Mouse (Mus musculus) adrenal gland, postnatal 4 days (tissue): ENCODE data around the gene Cadm4. TPM values are rescaled to one million over a fixed set of nuclear protein-coding genes. Genes with fewer than 3 reads are reported as not detected.

Source experiments
- DNase-seq, 2 experiments: peaks; one replicate each; pipeline ENCODE4 v3.0.0; 2021 to 2022; ENCODE audit warnings: low spot score in 2 of 2, mixed read lengths in 2 of 2
- long read RNA-seq, 2 experiments: library from polyadenylated mRNA; stranded (forward); transcript quantifications; one replicate each; pipeline ENCODE4 v2.0.0; 2021
- total RNA-seq, 2 experiments: library from RNA; stranded (reverse); gene quantifications; 2 replicates each; pipeline ENCODE4 v1.2.3; 2021

Gene Cadm4
- 10 to 100 TPM; 12.6 to 17.7 TPM for total RNA-seq
- long read RNA-seq, experiment 1, partial matches to known transcripts, result 0 of 3 reads
- long read RNA-seq, experiment 1, other reads (novel, unspliced or antisense), result 3 of 3 reads
- long read RNA-seq, experiment 2, transcript Cadm4-201 (9 exons, 2,161 nt), result major isoform, 9 of 14 reads
- long read RNA-seq, experiment 2, partial matches to known transcripts, result 1 of 14 reads
- long read RNA-seq, experiment 2, other reads (novel, unspliced or antisense), result 4 of 14 reads

GRCm38 (mm10) chr7:24481474-24482207, at the start of gene Cadm4:
TSS of gene Cadm4 (plus strand) at chr7:24482023.
- peak; percentile 65 to 68 for DNase-seq

GRCm38 (mm10) chr7:24435305-24435704, 46.5 kb upstream of the Cadm4 start:
- no peak for DNase-seq

GRCm38 (mm10) chr7:24437981-24438380, 43.8 kb upstream of the Cadm4 start:
- DNase-seq, result no peak

GRCm38 (mm10) chr7:24439191-24439590, 42.6 kb upstream of the Cadm4 start:
- no peak for DNase-seq

GRCm38 (mm10) chr7:24439891-24440290, 41.9 kb upstream of the Cadm4 start:
- DNase-seq, result no peak

GRCm38 (mm10) chr7:24441785-24442184, 40.0 kb upstream of the Cadm4 start:
- DNase-seq, result peak in 1 of 2 experiments; percentile 50

- DNase-seq, result no peak
These were observed 39.5 kb upstream of the Cadm4 start for GRCm38 (mm10) chr7:24442313-24442712.

- DNase-seq, result no peak
These were observed 36.4 kb upstream of the Cadm4 start for GRCm38 (mm10) chr7:24445266-24445926.

- no peak for DNase-seq
These were observed 35.0 kb upstream of the Cadm4 start for GRCm38 (mm10) chr7:24446697-24447340.

GRCm38 (mm10) chr7:24448782-24449517, 32.9 kb upstream of the Cadm4 start:
- DNase-seq, result no peak

- no peak for DNase-seq
These were observed 31.2 kb upstream of the Cadm4 start for GRCm38 (mm10) chr7:24450585-24451017.

GRCm38 (mm10) chr7:24451855-24452311, 29.9 kb upstream of the Cadm4 start, which contains the start of gene Irgc1:
TSS of gene Irgc1 (minus strand) at chr7:24452297.
- no peak for DNase-seq

- no peak for DNase-seq
These were observed 27.6 kb upstream of the Cadm4 start for GRCm38 (mm10) chr7:24454199-24454598.

GRCm38 (mm10) chr7:24455726-24456125, 26.1 kb upstream of the Cadm4 start:
- DNase-seq, result no peak

- DNase-seq, result no peak
These were observed 24.0 kb upstream of the Cadm4 start for GRCm38 (mm10) chr7:24457726-24458370.

GRCm38 (mm10) chr7:24459440-24459839, 22.4 kb upstream of the Cadm4 start:
- DNase-seq, result no peak

- DNase-seq, result no peak
These were observed 22.0 kb upstream of the Cadm4 start for GRCm38 (mm10) chr7:24459843-24460242.

GRCm38 (mm10) chr7:24461376-24462051, 20.3 kb upstream of the Cadm4 start:
- no peak for DNase-seq
